Mouse (Mus musculus): ENCODE measurements at regions not wholly inside any gene's neighbourhood (a gene's known extent, or its start where the extent isn't known, plus 50 kb on each side); places are given as distances from the start of the nearest gene placed in this dataset.

DNA sequence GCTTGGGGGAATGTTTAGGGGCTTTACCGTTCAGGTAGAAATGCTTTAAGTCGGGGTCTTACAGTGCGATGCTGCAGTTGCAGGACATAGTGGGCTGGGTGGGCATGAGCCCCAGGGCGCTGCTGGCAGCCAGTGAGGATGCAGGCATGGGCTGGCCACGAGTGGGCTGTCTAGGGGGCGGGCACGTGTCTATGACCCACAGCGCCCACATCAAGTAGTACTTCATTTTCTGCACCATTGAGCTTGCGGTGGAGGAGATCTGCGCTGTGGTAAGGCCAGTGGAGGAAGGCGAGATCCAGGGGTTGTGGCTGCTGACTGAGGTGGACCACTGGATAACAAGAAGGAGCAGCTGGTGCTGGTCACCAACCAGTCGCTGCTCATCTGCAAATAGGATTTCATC is 52.4 kb upstream of the Olfr291 start:
- Histone ChIP-seq H3K27ac (no peak overlapping the region), H3K36me3 (no peaks in the 10 kb centered on the region), H3K4me3 (no peak overlapping the region), H3K27me3 (peaks cover 8% of the 10 kb centered on the region; the same call in 1 of the 2 replicates), H3K4me2 (replicated peaks) (no peak overlapping the region), H3K9me3 (no peaks in the 10 kb centered on the region), H3K9ac (no peak overlapping the region), H3K4me1 (no peaks in the 10 kb centered on the region)
- no peak for ATAC-seq (ENCODE audit: insufficient number of reproducible peaks, insufficient read depth, low FRiP score, low TSS enrichment)
- 40% methylated on average over 12 of the region's 12 CpGs for WGBS

DNA sequence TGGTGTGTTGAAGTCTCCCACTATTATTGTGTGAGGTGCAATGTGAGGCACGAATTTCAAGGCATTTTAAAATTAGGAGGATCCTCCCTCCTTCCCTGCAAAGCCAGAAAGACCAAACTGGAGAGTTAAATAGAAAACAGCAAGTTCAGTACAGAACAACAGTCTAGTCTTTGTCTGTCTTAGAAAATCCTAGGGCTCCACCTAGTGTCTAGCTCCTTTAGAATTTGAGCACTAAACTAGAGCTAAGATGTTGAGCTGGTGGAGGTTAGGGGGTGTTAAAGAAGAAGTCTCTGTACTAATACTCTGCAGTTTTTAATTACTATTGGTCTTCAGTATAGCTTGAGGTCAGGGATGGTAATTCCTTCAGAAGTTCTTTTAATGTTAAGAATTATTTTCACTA is 58.7 kb upstream of the Olfr291 start:
- Histone ChIP-seq H3K9me3 (no peaks in the 10 kb centered on the region), H3K4me2 (replicated peaks) (no peak overlapping the region), H3K27me3 (no peaks in the 10 kb centered on the region), H3K36me3 (no peaks in the 10 kb centered on the region), H3K27ac (no peak overlapping the region), H3K4me3 (no peak overlapping the region), H3K4me1 (no peaks in the 10 kb centered on the region), H3K9ac (no peak overlapping the region)
- no peak for ATAC-seq (ENCODE audit: insufficient number of reproducible peaks, insufficient read depth, low FRiP score, low TSS enrichment)
- 6% methylated on average over 1 of the region's 1 CpGs for WGBS

DNA sequence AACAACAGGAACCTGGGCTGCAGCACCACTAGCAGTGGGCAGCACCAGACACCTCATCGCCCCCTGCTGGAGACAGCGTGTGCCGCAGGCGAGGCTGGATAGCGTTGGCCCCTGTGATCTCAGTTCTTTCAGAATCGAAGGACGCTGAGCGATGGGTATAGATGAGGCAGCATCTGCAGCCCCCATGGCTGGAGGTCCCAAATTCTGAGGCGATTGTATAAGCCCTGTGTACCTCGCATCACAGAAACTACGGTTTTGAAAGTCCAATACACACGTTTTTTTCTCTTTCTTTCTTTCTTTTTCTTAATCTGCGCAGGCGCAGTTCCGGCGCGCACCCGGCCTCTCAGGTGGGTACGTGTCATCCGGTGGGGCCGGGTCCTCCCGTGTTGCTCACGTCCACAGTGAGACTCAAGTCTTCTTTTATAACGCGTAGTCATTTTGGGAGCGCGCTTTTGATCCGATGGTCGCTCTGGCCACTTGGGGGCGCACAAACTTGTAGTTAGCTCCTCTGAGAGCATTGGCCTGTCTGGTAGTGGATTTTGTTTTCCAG is 74.0 kb upstream of the Olfr291 start:
- WGBS, result under 1% methylated on average over 30 of the region's 30 CpGs
- no peak overlapping the region for H3K27ac ChIP-seq
- peak; percentile 90 for ATAC-seq (ENCODE audit: insufficient number of reproducible peaks, insufficient read depth, low FRiP score, low TSS enrichment)
- H3K36me3 ChIP-seq, result no peaks in the 10 kb centered on the region
- peak overlapping the region; percentile 54 for H3K4me2 ChIP-seq (replicated peaks)
- H3K9me3 ChIP-seq, result no peaks in the 10 kb centered on the region
- H3K27me3 ChIP-seq, result no peaks in the 10 kb centered on the region
- no peaks in the 10 kb centered on the region for H3K4me1 ChIP-seq
- peak overlapping the region; percentile 28; the same call in 1 of the 2 replicates for H3K9ac ChIP-seq
- peak overlapping the region; percentile 40 for H3K4me3 ChIP-seq

DNA sequence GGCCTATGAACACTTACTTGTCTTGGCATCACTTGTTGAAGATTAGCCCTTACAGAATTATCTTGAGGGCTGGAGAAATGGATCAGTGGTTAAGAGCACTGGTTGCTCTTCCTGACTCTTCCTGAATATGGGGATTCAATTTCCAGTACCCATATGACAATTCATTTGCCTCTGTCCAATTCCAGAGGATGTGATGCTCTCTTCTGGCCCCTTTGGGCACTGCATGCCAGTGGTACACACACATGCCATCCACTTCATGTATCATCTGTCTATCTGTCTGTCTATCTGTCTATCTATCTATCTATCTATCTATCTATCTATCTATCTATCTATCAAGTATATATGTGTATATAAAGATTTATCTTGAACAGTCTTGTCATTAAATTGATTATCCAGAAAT is 75.7 kb upstream of the Olfr291 start:
- Histone ChIP-seq H3K27me3 (no peaks in the 10 kb centered on the region), H3K4me2 (replicated peaks) (no peak overlapping the region), H3K27ac (no peak overlapping the region), H3K36me3 (no peaks in the 10 kb centered on the region), H3K9ac (no peak overlapping the region), H3K4me1 (no peaks in the 10 kb centered on the region), H3K4me3 (no peak overlapping the region), H3K9me3 (no peaks in the 10 kb centered on the region)
- no peak for ATAC-seq (ENCODE audit: insufficient number of reproducible peaks, insufficient read depth, low FRiP score, low TSS enrichment)

DNA sequence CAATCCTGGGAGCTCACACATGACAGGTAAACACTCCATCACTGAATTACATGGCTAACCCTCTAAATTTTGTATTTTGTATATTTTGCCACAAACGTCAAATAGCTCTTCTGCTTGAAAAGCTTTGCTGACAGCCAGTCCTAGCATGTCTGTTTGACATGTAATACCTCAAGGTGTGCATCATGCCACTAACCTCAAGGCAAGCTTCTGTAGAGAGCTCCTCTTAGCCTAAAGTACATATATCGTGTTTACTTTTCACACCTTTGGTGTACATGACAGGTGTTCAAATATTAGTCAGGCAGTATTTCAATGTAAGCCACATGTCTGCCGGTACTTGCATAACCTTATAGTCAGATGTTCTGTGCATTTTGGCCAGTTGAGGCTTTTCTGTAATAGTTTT is 66.5 kb upstream of the Zfand6 start:
- H3K9me3 ChIP-seq, result no peaks in the 10 kb centered on the region
- H3K4me2 ChIP-seq (replicated peaks), result no peak overlapping the region
- WGBS, result 80% methylated on average over 3 of the region's 3 CpGs
- ATAC-seq (ENCODE audit: insufficient number of reproducible peaks, insufficient read depth, low FRiP score, low TSS enrichment), result no peak
- no peaks in the 10 kb centered on the region for H3K27me3 ChIP-seq
- H3K27ac ChIP-seq, result no peak overlapping the region
- no peaks in the 10 kb centered on the region for H3K4me1 ChIP-seq
- no peaks in the 10 kb centered on the region for H3K36me3 ChIP-seq
- H3K9ac ChIP-seq, result no peak overlapping the region
- no peak overlapping the region for H3K4me3 ChIP-seq

DNA sequence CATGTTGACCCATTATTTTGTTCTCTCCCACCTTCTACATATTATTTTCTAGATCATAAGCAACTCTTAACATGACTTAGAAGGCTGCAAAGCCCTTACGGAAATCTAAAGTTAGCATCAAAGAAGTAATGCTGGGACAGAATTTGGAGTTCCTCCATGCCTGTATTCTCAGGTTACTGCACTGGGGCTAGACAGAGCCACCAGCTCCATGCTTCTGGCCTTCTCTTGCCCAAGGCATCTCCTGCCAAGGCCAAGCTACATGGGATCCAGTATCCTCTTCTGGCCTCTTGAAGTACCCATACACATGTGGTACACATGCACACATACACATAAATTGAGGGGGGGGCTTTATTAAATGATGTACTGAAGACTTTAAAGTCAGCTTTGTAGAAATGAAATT is 63.6 kb upstream of the Zfand6 start:
- Histone ChIP-seq H3K27ac (no peak overlapping the region), H3K4me2 (replicated peaks) (no peak overlapping the region), H3K27me3 (no peaks in the 10 kb centered on the region), H3K4me3 (no peak overlapping the region), H3K9ac (no peak overlapping the region), H3K9me3 (no peaks in the 10 kb centered on the region), H3K36me3 (no peaks in the 10 kb centered on the region), H3K4me1 (0 out of 2 replicates have a peak, but pooled peaks cover 4% of the 10 kb centered on the region)
- 76% methylated on average over 1 of the region's 1 CpGs for WGBS
- ATAC-seq (ENCODE audit: insufficient number of reproducible peaks, insufficient read depth, low FRiP score, low TSS enrichment), result no peak

DNA sequence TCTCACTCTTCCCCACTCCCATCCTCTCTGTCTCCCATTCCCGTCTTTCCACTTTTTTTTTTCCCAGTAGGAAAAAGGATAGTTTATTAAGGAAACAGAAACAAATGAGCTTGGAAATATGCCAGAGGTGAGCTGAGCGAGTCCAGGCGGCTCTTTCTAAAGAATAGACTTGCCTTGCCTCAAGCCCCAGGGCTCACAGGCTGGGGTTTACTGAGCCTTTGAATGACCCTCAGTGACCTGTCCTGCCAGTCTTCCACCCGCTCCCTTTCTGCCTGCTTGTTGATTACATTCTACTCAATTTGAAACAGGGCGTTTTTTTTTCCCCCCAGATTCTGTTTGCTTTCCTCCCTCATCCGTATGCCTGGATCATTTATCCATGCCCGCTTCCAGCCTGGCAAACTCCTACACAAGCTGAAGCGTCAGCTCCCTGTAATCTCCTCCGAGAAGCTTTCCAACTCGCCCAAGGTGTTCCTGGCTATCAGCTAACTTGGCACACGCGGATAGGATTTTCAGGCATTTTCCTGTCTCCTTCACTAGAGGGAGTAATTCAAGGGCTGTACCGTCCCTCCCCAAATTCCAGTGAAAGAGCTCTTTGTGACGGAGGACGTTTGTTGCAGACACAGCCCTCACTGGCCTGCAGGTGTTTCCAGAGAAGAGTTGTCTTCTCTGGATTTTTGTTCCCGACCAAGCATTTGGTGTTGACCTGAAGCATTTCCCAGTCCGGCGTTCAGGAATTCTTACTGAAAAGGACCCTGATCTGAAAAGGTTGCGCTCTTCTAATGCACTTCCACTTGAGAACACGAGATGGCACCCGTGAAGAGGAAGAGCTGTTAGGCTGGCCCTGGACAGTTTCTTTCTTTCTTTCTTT is 59.9 kb upstream of the Zfand6 start:
- WGBS, result 1% methylated on average over 21 of the region's 21 CpGs
- H3K9me3 ChIP-seq, result no peaks in the 10 kb centered on the region
- H3K4me1 ChIP-seq, result 0 out of 2 replicates have a peak, but pooled peaks cover 4% of the 10 kb centered on the region
- no peaks in the 10 kb centered on the region for H3K36me3 ChIP-seq
- H3K4me3 ChIP-seq, result peak overlapping the region; percentile 36
- ATAC-seq (ENCODE audit: insufficient number of reproducible peaks, insufficient read depth, low FRiP score, low TSS enrichment), result no peak
- H3K27ac ChIP-seq, result no peak overlapping the region
- H3K27me3 ChIP-seq, result no peaks in the 10 kb centered on the region
- peak overlapping the region; percentile 53 for H3K4me2 ChIP-seq (replicated peaks)
- no peak overlapping the region for H3K9ac ChIP-seq

DNA sequence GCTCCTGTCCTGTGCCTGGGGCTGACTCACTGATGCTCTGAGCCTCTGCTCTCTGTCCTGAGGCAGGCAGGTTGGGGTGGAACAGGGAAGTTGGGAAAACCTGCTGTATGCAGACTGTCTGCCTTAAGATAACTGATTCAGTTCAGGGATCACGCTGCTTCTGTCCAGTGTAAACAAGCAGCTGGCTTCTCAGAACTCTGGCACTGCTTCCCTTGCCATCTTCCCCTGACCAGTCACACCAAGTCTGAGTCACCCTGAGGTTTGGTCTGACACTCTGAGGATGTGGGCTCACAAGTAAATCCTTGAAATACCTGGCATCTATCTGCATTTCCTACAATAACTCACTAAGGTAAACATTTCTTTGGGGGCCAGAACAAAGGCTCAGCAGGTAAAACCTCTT is 58.1 kb upstream of the Zfand6 start:
- no peak for ATAC-seq (ENCODE audit: insufficient number of reproducible peaks, insufficient read depth, low FRiP score, low TSS enrichment)
- Histone ChIP-seq H3K4me3 (no peak overlapping the region), H3K36me3 (no peaks in the 10 kb centered on the region), H3K27ac (no peak overlapping the region), H3K4me1 (0 out of 2 replicates have a peak, but pooled peaks cover 4% of the 10 kb centered on the region), H3K9me3 (no peaks in the 10 kb centered on the region), H3K4me2 (replicated peaks) (no peak overlapping the region), H3K9ac (no peak overlapping the region), H3K27me3 (no peaks in the 10 kb centered on the region)
- 66% methylated on average over 1 of the region's 1 CpGs for WGBS

DNA sequence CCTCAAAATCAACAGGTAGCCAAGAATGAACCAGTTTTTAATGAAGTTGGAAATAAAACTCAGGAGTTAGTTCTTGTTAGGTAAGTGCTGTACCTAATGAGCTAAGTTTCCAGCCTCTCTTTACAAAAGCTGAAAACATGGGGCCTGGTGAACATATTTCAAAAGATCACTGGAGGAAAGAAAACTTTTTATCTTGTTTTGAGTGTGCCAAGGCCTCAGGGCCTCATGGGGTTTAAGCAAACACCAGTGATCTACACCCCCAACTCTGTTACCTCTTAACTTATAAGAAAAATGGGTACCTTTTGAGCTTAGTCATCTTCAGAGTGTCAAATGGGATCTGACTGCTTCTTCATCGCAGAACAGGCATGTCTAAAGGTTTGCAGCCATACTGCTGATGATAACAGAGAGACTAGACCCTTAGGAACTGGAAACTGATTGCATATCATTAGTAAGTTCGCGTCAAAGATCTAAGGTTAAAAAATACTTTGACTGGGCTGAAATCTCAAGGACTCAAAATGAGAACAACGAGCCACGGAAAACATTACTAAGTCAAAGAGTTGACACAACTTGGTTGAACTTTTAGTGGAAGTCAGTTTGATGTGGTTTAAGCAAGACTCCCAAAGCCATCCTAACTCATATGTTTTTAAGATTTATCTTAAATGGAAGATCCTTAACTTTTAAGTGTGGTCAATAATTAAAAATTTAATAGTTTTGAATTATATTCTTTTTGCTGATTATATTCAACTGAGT is 54.7 kb upstream of the Zfand6 start:
- Histone ChIP-seq H3K27ac (no peak overlapping the region), H3K4me3 (no peak overlapping the region), H3K9me3 (no peaks in the 10 kb centered on the region), H3K27me3 (no peaks in the 10 kb centered on the region), H3K9ac (no peak overlapping the region), H3K36me3 (no peaks in the 10 kb centered on the region), H3K4me2 (replicated peaks) (no peak overlapping the region), H3K4me1 (0 out of 2 replicates have a peak, but pooled peaks cover 2% of the 10 kb centered on the region)
- no peak for ATAC-seq (ENCODE audit: insufficient number of reproducible peaks, insufficient read depth, low FRiP score, low TSS enrichment)
- WGBS, result 94% methylated on average over 5 of the region's 5 CpGs

DNA sequence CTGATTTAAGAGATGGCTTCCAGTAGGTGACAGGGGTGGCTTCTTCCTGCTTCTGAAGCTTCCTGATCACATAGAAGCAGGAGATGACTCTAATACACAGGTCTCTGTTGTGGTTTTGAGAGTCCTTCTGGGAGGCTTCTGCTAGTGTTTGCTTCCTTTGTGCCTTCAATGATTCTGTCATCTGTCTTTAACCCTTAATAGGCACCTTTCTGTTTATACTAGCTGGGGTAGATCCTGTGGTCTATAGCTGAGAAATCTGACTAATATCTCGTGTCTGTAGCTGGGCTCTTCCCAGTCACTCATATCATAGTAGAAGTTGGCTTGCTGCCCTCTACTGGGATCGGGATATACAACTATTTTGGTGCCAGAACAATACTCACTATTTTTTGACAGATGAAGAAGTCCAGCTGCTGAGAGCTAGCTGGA is 50.2 kb upstream of the Zfand6 start:
- Histone ChIP-seq H3K27me3 (no peaks in the 10 kb centered on the region), H3K4me2 (replicated peaks) (no peak overlapping the region), H3K27ac (no peak overlapping the region), H3K4me1 (no peaks in the 10 kb centered on the region), H3K4me3 (no peak overlapping the region), H3K9me3 (no peaks in the 10 kb centered on the region), H3K9ac (no peak overlapping the region), H3K36me3 (no peaks in the 10 kb centered on the region)
- ATAC-seq (ENCODE audit: insufficient number of reproducible peaks, insufficient read depth, low FRiP score, low TSS enrichment), result no peak
- 35% methylated on average over 2 of the region's 2 CpGs for WGBS
